ENCODE assay signal across 8 mouse cellular contexts in genomic region chr2:157006511-157007233, GRCm38 (mm10). TPM values are rescaled to one million over a fixed set of nuclear protein-coding genes. Genes with fewer than 3 reads are reported as not detected.
DNase-seq lines count a peak whose midpoint lies in the region; ATAC-seq and TF ChIP-seq lines count a peak whose summit lies in the region.

Gene Dsn1 (minus strand): TSS chr2:157007154.

- ATAC-seq in heart, embryonic 12.5 days (ENCODE audit: insufficient number of reproducible peaks, low FRiP score): peak; percentile 86
- ATAC-seq in kidney, embryonic 16.5 days (ENCODE audit: low FRiP score, low TSS enrichment): peak; percentile 91
- peak; percentile 89 for ATAC-seq in monocyte, adult 5-6 weeks (replicated peaks; ENCODE audit: insufficient number of reproducible peaks, low FRiP score, low TSS enrichment, poor library complexity, severe bottlenecking)

- DNase-seq in CD4-positive helper T cell, adult 2 months (ENCODE audit: low read depth, low spot score): peak; percentile 92
- peak; percentile 95 for DNase-seq in brain, embryonic 14.5 days (ENCODE audit: low read depth)
- peak; percentile 75 for DNase-seq in liver, adult 2 months (ENCODE audit: extremely low read depth, low read depth, low spot score)
- DNase-seq in spleen, postnatal 36 days (ENCODE audit: low spot score in 2 of 2): peak; percentile 85 to 87

- peak within 1 kb of the TSS; percentile 76 for H3K4me2 ChIP-seq in heart, embryonic 12.5 days
- peak within 1 kb of the TSS; percentile 78 for H3K4me2 ChIP-seq in kidney, embryonic 16.5 days (replicated peaks; ENCODE audit: low read depth, low read length)

- H3K27me3 ChIP-seq in erythroblast, embryonic 14.5 days (ENCODE audit: control insufficient read depth): no peaks in the 10 kb centered on the region
- no peaks in the 10 kb centered on the region for H3K27me3 ChIP-seq in heart, embryonic 12.5 days (replicated peaks)
- no peaks in the 10 kb centered on the region for H3K27me3 ChIP-seq in kidney, embryonic 16.5 days (ENCODE audit: insufficient read depth, low read length)
- H3K27me3 ChIP-seq in liver, adult 2 months (ENCODE audit: control insufficient read depth, insufficient read depth, low read length): no peaks in the 10 kb centered on the region

- peaks cover 40% of the 10 kb centered on the region for H3K36me3 ChIP-seq in erythroblast, embryonic 14.5 days (ENCODE audit: control insufficient read depth)
- peaks cover 29% of the 10 kb centered on the region for H3K36me3 ChIP-seq in heart, embryonic 12.5 days
- H3K36me3 ChIP-seq in kidney, embryonic 16.5 days (ENCODE audit: insufficient read depth, low read length): peaks cover 12% of the 10 kb centered on the region; the same call in 1 of the 2 replicates
- H3K36me3 ChIP-seq in liver, adult 2 months (ENCODE audit: control insufficient read depth, insufficient read depth, low read length): no peaks in the 10 kb centered on the region

- no peaks in the 10 kb centered on the region for H3K79me2 ChIP-seq in liver, adult 2 months (ENCODE audit: control insufficient read depth, insufficient read depth, low read length)

- peak; percentile 40; the same call in 1 of the 2 replicates for TF ChIP-seq POLR2A in brain, embryonic 14.5 days (IDR thresholded peaks at IDR 0.05; ENCODE audit: borderline replicate concordance, extremely low read depth, insufficient read depth, insufficient read length, poor library complexity, severe bottlenecking)
- TF ChIP-seq POLR2A in liver, adult 2 months (IDR thresholded peaks at IDR 0.05; ENCODE audit: extremely low read depth, insufficient read depth, low read length): no peak

- H3K4me1 ChIP-seq in erythroblast, embryonic 14.5 days (ENCODE audit: control insufficient read depth): peaks cover 54% of the 10 kb centered on the region
- peaks cover 25% of the 10 kb centered on the region for H3K4me1 ChIP-seq in heart, embryonic 12.5 days (replicated peaks)
- H3K4me1 ChIP-seq in kidney, embryonic 16.5 days (ENCODE audit: insufficient read depth, low read length): peaks cover 18% of the 10 kb centered on the region
- peaks cover 3% of the 10 kb centered on the region for H3K4me1 ChIP-seq in liver, adult 2 months (ENCODE audit: control insufficient read depth, insufficient read depth, low read length)

- WGBS in heart, embryonic 12.5 days: 0% methylated on average over 56 of the region's 56 CpGs
- WGBS in kidney, embryonic 16.5 days: under 1% methylated on average over 56 of the region's 56 CpGs
- under 1% methylated on average over 56 of the region's 56 CpGs for WGBS in liver, adult 2 months

- H3K27ac ChIP-seq in heart, embryonic 12.5 days (ENCODE audit: poor library complexity, severe bottlenecking): peak within 1 kb of the TSS; percentile 83
- H3K27ac ChIP-seq in kidney, embryonic 16.5 days (ENCODE audit: low read length): peak within 1 kb of the TSS; percentile 79
- no peak within 1 kb of the TSS for H3K27ac ChIP-seq in liver, adult 2 months (replicated peaks; ENCODE audit: insufficient read depth, low read depth, low read length)

- H3K4me3 ChIP-seq in erythroblast, embryonic 14.5 days (replicated peaks): peak within 1 kb of the TSS; percentile 85
- peak within 1 kb of the TSS; percentile 72 for H3K4me3 ChIP-seq in heart, embryonic 12.5 days
- peak within 1 kb of the TSS; percentile 94 for H3K4me3 ChIP-seq in kidney, embryonic 16.5 days (ENCODE audit: low read length)
- peak within 1 kb of the TSS; percentile 69 for H3K4me3 ChIP-seq in liver, adult 2 months (ENCODE audit: insufficient read depth, low read depth, low read length)

- H3K9ac ChIP-seq in heart, embryonic 12.5 days: peak within 1 kb of the TSS; percentile 76
- H3K9ac ChIP-seq in kidney, embryonic 16.5 days (replicated peaks; ENCODE audit: low read length): peak within 1 kb of the TSS; percentile 92
- H3K9ac ChIP-seq in liver, adult 2 months (ENCODE audit: low read depth, low read length): peak within 1 kb of the TSS; percentile 74

- no peak for TF ChIP-seq CTCF in brain, embryonic 14.5 days (IDR thresholded peaks at IDR 0.05; ENCODE audit: borderline replicate concordance, extremely low read depth, insufficient read depth, insufficient read length)
- no peak for TF ChIP-seq CTCF in liver, adult 2 months (IDR thresholded peaks at IDR 0.05; ENCODE audit: low read depth, low read length)

- no peaks in the 10 kb centered on the region for H3K9me3 ChIP-seq in erythroblast, embryonic 14.5 days (ENCODE audit: control insufficient read depth, low read length)
- H3K9me3 ChIP-seq in heart, embryonic 12.5 days (replicated peaks): no peaks in the 10 kb centered on the region
- no peaks in the 10 kb centered on the region for H3K9me3 ChIP-seq in kidney, embryonic 16.5 days (ENCODE audit: low read length)

RNA-seq across cellular contexts. Expression of gene Dsn1, which starts in this region (rescaled TPM):
- 12.6 and 17.3 TPM in 2 replicates for polyA plus RNA-seq in brain, embryonic 14.5 days (2012; rRNA removed)
- polyA plus RNA-seq in erythroblast, embryonic 14.5 days (2012): 0.74 and 0.79 TPM in 2 replicates
- polyA plus RNA-seq in heart, embryonic 12.5 days (2016; fragmentation: Nextera tagmentation; extraction: Ambion mirVana): 39.1 and 41.0 TPM in 2 replicates
- polyA plus RNA-seq in kidney, embryonic 16.5 days (2015; fragmentation: Nextera tagmentation; extraction: Ambion mirVana): 37.9 and 40.2 TPM in 2 replicates
- total RNA-seq in liver, adult 2 months (2014; rRNA removed): 1.0 TPM in 2 replicates
- 0.10 and 0.49 TPM in 2 replicates for polyA plus RNA-seq in liver, adult 2 months (2012; rRNA removed)
- total RNA-seq in monocyte, adult 5-6 weeks (2017): 13.4 to 31.9 TPM (median 17.8 TPM) in 3 replicates
